8 mouse cellular contexts compared by ENCODE assay signal in genomic region chr3:94658740-94659095, GRCm38 (mm10). TPM values are rescaled to one million over a fixed set of nuclear protein-coding genes. Genes with fewer than 3 reads are reported as not detected.
DNase-seq lines count a peak whose midpoint lies in the region; ATAC-seq and TF ChIP-seq lines count a peak whose summit lies in the region.
"Not testable (repeated sequence)": the region's sequence is repeated elsewhere in the genome, so short reads cannot be mapped to it uniquely, and the experiment has no call there.

Gene Tuft1 (minus strand): TSS chr3:94658872.

- not testable (repeated sequence) for H3K4me1 ChIP-seq in embryonic facial prominence, embryonic 10.5 days; hindbrain, postnatal 0 days (ENCODE audit: insufficient read depth, low read length); olfactory bulb, adult 2 months (ENCODE audit: control insufficient read depth, insufficient read depth, low read length)

- not testable (repeated sequence) for H3K27ac ChIP-seq in embryonic facial prominence, embryonic 10.5 days (replicated peaks); hindbrain, postnatal 0 days; olfactory bulb, adult 2 months (ENCODE audit: insufficient read depth, low read depth, low read length)

- peak within 1 kb of the TSS; percentile 54 for H3K4me2 ChIP-seq in hindbrain, postnatal 0 days (ENCODE audit: low read depth, low read length)

- DNase-seq in embryonic facial prominence, embryonic 10.5 days (ENCODE audit: low spot score); gonadal fat pad, adult 2 months (ENCODE audit: low read depth); hindbrain, postnatal 0 days (ENCODE audit: low spot score): not testable (repeated sequence)
- peak; percentile 26 to 33 for DNase-seq in left cerebral cortex, adult 18-20 months (ENCODE audit: low spot score in 2 of 2)
- peak; percentile 86 for DNase-seq in lung, postnatal 10 days
- DNase-seq in thymus, postnatal 10 days (ENCODE audit: low spot score in 2 of 2): peak; percentile 79 to 80

- not testable (repeated sequence) for TF ChIP-seq POLR2A in olfactory bulb, adult 2 months (IDR thresholded peaks at IDR 0.05; ENCODE audit: insufficient read depth, low read depth, low read length)

- H3K9me3 ChIP-seq in embryonic facial prominence, embryonic 10.5 days; hindbrain, postnatal 0 days (ENCODE audit: low read length): not testable (repeated sequence)

- not testable (repeated sequence) for H3K9ac ChIP-seq in hindbrain, postnatal 0 days (replicated peaks; ENCODE audit: low read length)

- H3K4me3 ChIP-seq in embryonic facial prominence, embryonic 10.5 days: peak within 1 kb of the TSS; percentile 55
- H3K4me3 ChIP-seq in hindbrain, postnatal 0 days (ENCODE audit: low read length): peak within 1 kb of the TSS; percentile 38
- peak within 1 kb of the TSS; percentile 29 for H3K4me3 ChIP-seq in olfactory bulb, adult 2 months (ENCODE audit: insufficient read depth, low read depth, low read length)

- TF ChIP-seq CTCF in hindbrain, postnatal 0 days (IDR thresholded peaks at IDR 0.05; ENCODE audit: low read depth); olfactory bulb, adult 2 months (IDR thresholded peaks at IDR 0.05; ENCODE audit: insufficient read depth, low read depth, low read length): not testable (repeated sequence)

- WGBS in embryonic facial prominence, embryonic 10.5 days: under 1% methylated on average over 23 of the region's 33 CpGs
- under 1% methylated on average over 21 of the region's 33 CpGs for WGBS in hindbrain, postnatal 0 days
- 1% methylated on average over 22 of the region's 33 CpGs for WGBS in olfactory bulb, adult 2 months

- peaks cover 27% of the 10 kb centered on the region for H3K27me3 ChIP-seq in embryonic facial prominence, embryonic 10.5 days (replicated peaks; ENCODE audit: low read depth, poor library complexity, severe bottlenecking)
- H3K27me3 ChIP-seq in hindbrain, postnatal 0 days (ENCODE audit: insufficient read depth, low read length): not testable (repeated sequence)

- peak; percentile 99 for ATAC-seq in activated CD4-positive, CD25-positive, alpha-beta regulatory T cell, adult 4 months
- ATAC-seq in hindbrain, postnatal 0 days: peak; percentile 94

- not testable (repeated sequence) for H3K36me3 ChIP-seq in embryonic facial prominence, embryonic 10.5 days (replicated peaks); hindbrain, postnatal 0 days (ENCODE audit: insufficient read depth, low read length)

RNA-seq across cellular contexts. Expression of gene Tuft1, which starts in this region (rescaled TPM):
- polyA plus RNA-seq in activated CD4-positive, CD25-positive, alpha-beta regulatory T cell, adult 4 months (2017; shearing (Covaris generic)): 1 to 10 TPM; 2.3 to 2.4 TPM
- polyA plus RNA-seq in embryonic facial prominence, embryonic 10.5 days (2016; fragmentation: Nextera tagmentation; extraction: Ambion mirVana): 4.2 and 4.7 TPM in 2 replicates
- 10.5 and 10.7 TPM in 2 replicates for polyA plus RNA-seq in gonadal fat pad, adult 2 months (2012; rRNA removed)
- total RNA-seq in hindbrain, postnatal 0 days (2014; rRNA removed): 8.4 and 14.7 TPM in 2 replicates
- 6.8 and 7.6 TPM in 2 replicates for polyA plus RNA-seq in hindbrain, postnatal 0 days (2015; fragmentation: Nextera tagmentation; extraction: Ambion mirVana)
- 1 to 10 TPM; 2.5 to 2.8 TPM for total RNA-seq in left cerebral cortex, adult 18-20 months (2021)
- polyA plus RNA-seq in olfactory bulb, adult 2 months (2012; ENCODE audit: insufficient read depth, insufficient read length, low replicate concordance, missing spikeins): not detected in 2 replicates
